Mouse (Mus musculus): ENCODE data around the gene Hnrnpa0. TPM values are rescaled to one million over a fixed set of nuclear protein-coding genes. Genes with fewer than 3 reads are reported as not detected.

Hnrnpa0 gene
- polyA plus RNA-seq, 1 experiment from 2014 or later: 46.5 TPM

GRCm38 (mm10) chr13:58126862-58127765, 1.2 kb downstream of the Hnrnpa0 start:
- Histone ChIP-seq H3K27ac (ENCODE audit: low read depth) (peak overlapping the region; percentile 100), H3K36me3 (ENCODE audit: insufficient read depth) (peaks cover 25% of the 10 kb centered on the region), H3K4me3 (ENCODE audit: low read depth, low read length) (peak overlapping the region; percentile 95), H3K9me3 (ENCODE audit: low read depth, low read length) (no peaks in the 10 kb centered on the region), H3K4me2 (peak overlapping the region; percentile 82), H3K27me3 (ENCODE audit: insufficient read depth, low read length) (no peaks in the 10 kb centered on the region), H3K4me1 (ENCODE audit: insufficient read depth) (peaks cover 16% of the 10 kb centered on the region; the same call in 1 of the 2 replicates), H3K9ac (peak overlapping the region; percentile 100)
- ATAC-seq (ENCODE audit: insufficient read depth): no peak
- 0% methylated on average over 51 of the region's 92 CpGs for WGBS
- TF ChIP-seq CTCF (IDR thresholded peaks at IDR 0.05; ENCODE audit: low read depth): no peak
- no peak for DNase-seq

GRCm38 (mm10) chr13:58126126-58126525, 2.2 kb downstream of the Hnrnpa0 start:
- ATAC-seq (ENCODE audit: insufficient read depth): no peak
- no peaks in the 10 kb centered on the region for H3K9me3 ChIP-seq (ENCODE audit: low read depth, low read length)
- H3K36me3 ChIP-seq (ENCODE audit: insufficient read depth): peaks cover 25% of the 10 kb centered on the region
- no peak overlapping the region for H3K27ac ChIP-seq (ENCODE audit: low read depth)
- H3K27me3 ChIP-seq (ENCODE audit: insufficient read depth, low read length): no peaks in the 10 kb centered on the region
- H3K4me1 ChIP-seq (ENCODE audit: insufficient read depth): peaks cover 18% of the 10 kb centered on the region
- peak overlapping the region; percentile 95 for H3K4me3 ChIP-seq (ENCODE audit: low read depth, low read length)
- H3K9ac ChIP-seq: peak overlapping the region; percentile 49
- peak overlapping the region; percentile 82 for H3K4me2 ChIP-seq
- peak; percentile 80 for TF ChIP-seq CTCF (IDR thresholded peaks at IDR 0.05; ENCODE audit: low read depth)
- 18% methylated on average over 7 of the region's 7 CpGs for WGBS
- DNase-seq: peak; percentile 92

DNA sequence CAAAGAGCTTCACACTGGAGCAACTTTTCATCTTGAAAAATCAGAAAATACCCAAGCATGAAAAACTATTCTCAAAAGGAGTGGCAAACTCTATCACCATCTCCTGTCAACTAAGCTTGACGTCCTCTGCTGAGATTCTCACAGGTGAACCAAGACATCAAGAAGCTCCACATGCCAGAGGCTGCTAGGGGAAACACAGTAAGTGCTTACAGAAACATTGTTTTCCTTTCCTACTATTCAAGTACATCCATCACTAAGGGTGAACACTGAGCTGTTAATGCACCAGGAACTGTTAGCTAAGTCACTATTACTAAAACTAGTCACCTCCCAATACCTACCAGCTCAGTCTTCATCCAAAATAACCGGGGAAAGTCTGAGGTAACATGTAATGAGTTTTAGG, 3.4 kb downstream of the Hnrnpa0 start:
- H3K27ac ChIP-seq (ENCODE audit: low read depth): no peak overlapping the region
- H3K36me3 ChIP-seq (ENCODE audit: insufficient read depth): peaks cover 25% of the 10 kb centered on the region
- H3K9ac ChIP-seq: no peak overlapping the region
- no peaks in the 10 kb centered on the region for H3K9me3 ChIP-seq (ENCODE audit: low read depth, low read length)
- H3K4me3 ChIP-seq (ENCODE audit: low read depth, low read length): 0 out of 2 replicates have a peak overlapping the region, but pooled peaks have one; percentile 95
- H3K27me3 ChIP-seq (ENCODE audit: insufficient read depth, low read length): no peaks in the 10 kb centered on the region
- DNase-seq: no peak
- H3K4me1 ChIP-seq (ENCODE audit: insufficient read depth): peaks cover 18% of the 10 kb centered on the region
- no peak for TF ChIP-seq CTCF (IDR thresholded peaks at IDR 0.05; ENCODE audit: low read depth)
- WGBS: 50% methylated on average over 2 of the region's 2 CpGs
- peak overlapping the region; percentile 82 for H3K4me2 ChIP-seq
- no peak for ATAC-seq (ENCODE audit: insufficient read depth)

- 76% methylated on average over 3 of the region's 3 CpGs for WGBS
- Histone ChIP-seq H3K9ac (no peak overlapping the region; the same call in 1 of the 2 replicates), H3K4me3 (ENCODE audit: low read depth, low read length) (no peak overlapping the region), H3K36me3 (ENCODE audit: insufficient read depth) (peaks cover 25% of the 10 kb centered on the region), H3K4me1 (ENCODE audit: insufficient read depth) (peaks cover 18% of the 10 kb centered on the region), H3K9me3 (ENCODE audit: low read depth, low read length) (no peaks in the 10 kb centered on the region), H3K27ac (ENCODE audit: low read depth) (no peak overlapping the region), H3K27me3 (ENCODE audit: insufficient read depth, low read length) (no peaks in the 10 kb centered on the region), H3K4me2 (peak overlapping the region; percentile 15; the same call in 1 of the 2 replicates)
- DNase-seq (no peak), ATAC-seq (ENCODE audit: insufficient read depth) (no peak)
- TF ChIP-seq CTCF (IDR thresholded peaks at IDR 0.05; ENCODE audit: low read depth): no peak
Measured at GRCm38 (mm10) chr13:58124278-58124677, 4.1 kb downstream of the Hnrnpa0 start.

GRCm38 (mm10) chr13:58123381-58123780, 5.0 kb downstream of the Hnrnpa0 start:
- no peak for DNase-seq
- peaks cover 25% of the 10 kb centered on the region for H3K36me3 ChIP-seq (ENCODE audit: insufficient read depth)
- H3K4me3 ChIP-seq (ENCODE audit: low read depth, low read length): no peak overlapping the region
- H3K27ac ChIP-seq (ENCODE audit: low read depth): peak overlapping the region; percentile 27; the same call in 1 of the 2 replicates
- ATAC-seq (ENCODE audit: insufficient read depth): no peak
- TF ChIP-seq CTCF (IDR thresholded peaks at IDR 0.05; ENCODE audit: low read depth): no peak
- no peaks in the 10 kb centered on the region for H3K9me3 ChIP-seq (ENCODE audit: low read depth, low read length)
- peaks cover 18% of the 10 kb centered on the region for H3K4me1 ChIP-seq (ENCODE audit: insufficient read depth)
- peak overlapping the region; percentile 1; the same call in 1 of the 2 replicates for H3K4me2 ChIP-seq
- H3K27me3 ChIP-seq (ENCODE audit: insufficient read depth, low read length): no peaks in the 10 kb centered on the region
- no peak overlapping the region; the same call in 1 of the 2 replicates for H3K9ac ChIP-seq
- 36% methylated on average over 8 of the region's 8 CpGs for WGBS

- H3K4me3 ChIP-seq (ENCODE audit: low read depth, low read length): no peak overlapping the region
- no peak for TF ChIP-seq CTCF (IDR thresholded peaks at IDR 0.05; ENCODE audit: low read depth)
- ATAC-seq (ENCODE audit: insufficient read depth) (no peak), DNase-seq (peak; percentile 56)
- H3K27ac ChIP-seq (ENCODE audit: low read depth): no peak overlapping the region
- no peak overlapping the region for H3K9ac ChIP-seq
- peaks cover 25% of the 10 kb centered on the region for H3K36me3 ChIP-seq (ENCODE audit: insufficient read depth)
- no peak overlapping the region for H3K4me2 ChIP-seq
- 45% methylated on average over 10 of the region's 10 CpGs for WGBS
- peaks cover 18% of the 10 kb centered on the region for H3K4me1 ChIP-seq (ENCODE audit: insufficient read depth)
- H3K27me3 ChIP-seq (ENCODE audit: insufficient read depth, low read length): no peaks in the 10 kb centered on the region
- H3K9me3 ChIP-seq (ENCODE audit: low read depth, low read length): no peaks in the 10 kb centered on the region
Measured at GRCm38 (mm10) chr13:58122786-58123297, 5.5 kb downstream of the Hnrnpa0 start.

Data from lung, embryonic 14.5 days (tissue).